8 mouse cellular contexts compared by ENCODE assay signal in genomic region chr9:120777501-120777900, GRCm38 (mm10).
DNase-seq lines count a peak whose midpoint lies in the region; ATAC-seq and TF ChIP-seq lines count a peak whose summit lies in the region.
"Had no signal": no experiment of that assay in that cellular context is flagged by ENCODE, and none has a peak within 500 bp of the region (broad histone marks: within the 10 kb centered on the region; RNA-seq: fewer than 3 reads in every experiment).

No protein-coding gene starts in this region.

- H3K9ac ChIP-seq in intestine, embryonic 16.5 days (ENCODE audit: low read depth, low read length), result no peak overlapping the region
- H3K9ac ChIP-seq in lung, embryonic 15.5 days, result no peak overlapping the region
- H3K9ac ChIP-seq: hindbrain, embryonic 14.5 days had no signal

- no peaks in the 10 kb centered on the region for H3K36me3 ChIP-seq in intestine, embryonic 16.5 days (ENCODE audit: control insufficient read depth, insufficient read depth, low read length)
- H3K36me3 ChIP-seq in lung, embryonic 15.5 days, result no peaks in the 10 kb centered on the region
- H3K36me3 ChIP-seq in hindbrain, embryonic 10.5 days, result no peaks in the 10 kb centered on the region

- 66% methylated on average over 10 of the region's 10 CpGs for WGBS in intestine, embryonic 16.5 days
- WGBS in lung, embryonic 15.5 days, result 65% methylated on average over 10 of the region's 10 CpGs
- 82% methylated on average over 10 of the region's 10 CpGs for WGBS in hindbrain, embryonic 10.5 days

- peak; percentile 98 for DNase-seq in heart, adult 11 months
- no peak for DNase-seq in right cerebral cortex, adult 2 months (ENCODE audit: low spot score in 2 of 2)
- no peak for DNase-seq in layer of hippocampus, adult 9-11 months
- no peak for DNase-seq in hindbrain, embryonic 10.5 days (ENCODE audit: low spot score)

- H3K4me3 ChIP-seq in cortical plate, adult 2 months (ENCODE audit: insufficient read depth, low read length), result no peak overlapping the region
- H3K4me3 ChIP-seq in intestine, embryonic 16.5 days (ENCODE audit: low read length), result no peak overlapping the region
- H3K4me3 ChIP-seq in lung, embryonic 15.5 days, result no peak overlapping the region
- H3K4me3 ChIP-seq in hindbrain, embryonic 10.5 days, result no peak overlapping the region

- no peak for ATAC-seq in intestine, embryonic 16.5 days
- ATAC-seq in lung, embryonic 15.5 days (ENCODE audit: borderline replicate concordance, extremely low read depth, low FRiP score, low TSS enrichment), result no peak

- H3K27ac ChIP-seq in cortical plate, adult 2 months (ENCODE audit: insufficient read depth, low read length), result peak overlapping the region; percentile 40; the same call in 1 of the 2 replicates
- peak overlapping the region; percentile 37 for H3K27ac ChIP-seq in intestine, embryonic 16.5 days (ENCODE audit: low read length)
- peak overlapping the region; percentile 79 for H3K27ac ChIP-seq in lung, embryonic 15.5 days
- no peak overlapping the region for H3K27ac ChIP-seq in hindbrain, embryonic 10.5 days
- H3K27ac ChIP-seq: hindbrain, embryonic 14.5 days had no signal

- no peaks in the 10 kb centered on the region for H3K4me1 ChIP-seq in cortical plate, adult 2 months (ENCODE audit: control insufficient read depth, insufficient read depth, low read length)
- H3K4me1 ChIP-seq in intestine, embryonic 16.5 days (ENCODE audit: control insufficient read depth, insufficient read depth, low read length), result peaks cover 27% of the 10 kb centered on the region
- peaks cover 36% of the 10 kb centered on the region for H3K4me1 ChIP-seq in lung, embryonic 15.5 days
- H3K4me1 ChIP-seq in hindbrain, embryonic 10.5 days (replicated peaks), result peaks cover 23% of the 10 kb centered on the region

- H3K4me2 ChIP-seq in intestine, embryonic 16.5 days (ENCODE audit: low read depth, low read length), result no peak overlapping the region
- no peak overlapping the region for H3K4me2 ChIP-seq in lung, embryonic 15.5 days
- H3K4me2 ChIP-seq: hindbrain, embryonic 14.5 days had no signal

- H3K27me3 ChIP-seq in intestine, embryonic 16.5 days (replicated peaks; ENCODE audit: control insufficient read depth, insufficient read depth, low read length), result no peaks in the 10 kb centered on the region
- no peaks in the 10 kb centered on the region for H3K27me3 ChIP-seq in lung, embryonic 15.5 days
- no peaks in the 10 kb centered on the region for H3K27me3 ChIP-seq in hindbrain, embryonic 10.5 days (ENCODE audit: insufficient read depth, poor library complexity, severe bottlenecking)

- TF ChIP-seq CTCF in cortical plate, adult 2 months (IDR thresholded peaks at IDR 0.05; ENCODE audit: extremely low read depth, insufficient read depth, low read length), result no peak

- no peak for TF ChIP-seq POLR2A in cortical plate, adult 2 months (IDR thresholded peaks at IDR 0.05; ENCODE audit: extremely low read depth, insufficient read depth, low read length)

- H3K9me3 ChIP-seq in intestine, embryonic 16.5 days (ENCODE audit: control insufficient read depth, low read length), result no peaks in the 10 kb centered on the region
- H3K9me3 ChIP-seq in lung, embryonic 15.5 days, result no peaks in the 10 kb centered on the region
- H3K9me3 ChIP-seq in hindbrain, embryonic 10.5 days, result 0 out of 2 replicates have a peak, but pooled peaks cover 5% of the 10 kb centered on the region
